Mouse (Mus musculus) intestine, embryonic 16.5 days (tissue): Measurements from ENCODE around the gene Gm20509. TPM values are rescaled to one million over a fixed set of nuclear protein-coding genes. Genes with fewer than 3 reads are reported as not detected.
"Not testable (repeated sequence)": the region's sequence is repeated elsewhere in the genome, so short reads cannot be mapped to it uniquely, and the experiment has no call there.

Experiments used
- ATAC-seq: fragments of 200-750 bp; cut with Nextera tagmentation; 2 replicates; pipeline ENCODE4 v1.8.0; 2017; ENCODE audit warnings: moderate TSS enrichment, moderate library complexity
- H3K27ac ChIP-seq: fragments of 300-500 bp; sonication (generic); 2 replicates; pipeline ENCODE4 v1.5.1; 2014; ENCODE audit warnings: mild to moderate bottlenecking, low read length
- H3K27me3 ChIP-seq: fragments of 300-500 bp; sonication (generic); replicated peaks from 2 replicates; pipeline ENCODE4 v1.6.1; 2014; ENCODE audit warnings: low read length, control low read depth, mixed read lengths; ENCODE audit not compliant: control insufficient read depth, insufficient read depth
- H3K36me3 ChIP-seq: fragments of 300-500 bp; sonication (generic); 2 replicates; pipeline ENCODE4 v1.6.1; 2014; ENCODE audit warnings: low read length, control low read depth; ENCODE audit not compliant: control insufficient read depth, insufficient read depth
- H3K4me1 ChIP-seq: fragments of 300-500 bp; sonication (generic); 2 replicates; pipeline ENCODE4 v1.6.1; 2014; ENCODE audit warnings: low read length, control low read depth, mixed read lengths; ENCODE audit not compliant: control insufficient read depth, insufficient read depth
- H3K4me2 ChIP-seq: fragments of 300-500 bp; sonication (generic); 2 replicates; pipeline ENCODE4 v1.6.1; 2014; ENCODE audit warnings: low read depth, low read length, control low read depth
- H3K4me3 ChIP-seq: fragments of 300-500 bp; sonication (generic); 2 replicates; pipeline ENCODE4 v1.5.1; 2014; ENCODE audit warnings: mild to moderate bottlenecking, low read length
- H3K9ac ChIP-seq: fragments of 300-500 bp; sonication (generic); 2 replicates; pipeline ENCODE4 v1.6.1; 2014; ENCODE audit warnings: low read depth, low read length
- H3K9me3 ChIP-seq: fragments of 300-500 bp; sonication (generic); 2 replicates; pipeline ENCODE4 v1.6.1; 2016; ENCODE audit warnings: low read length, control low read depth; ENCODE audit not compliant: control insufficient read depth
- WGBS: fragments of 180-500 bp; shearing (Covaris S2); extraction: QIAGEN DNeasy Blood & Tissue Kit; methylation state at CpG from one replicate; pipeline ENCODE4 v1.1.7; 2014; 5-methylcytosine and 5-hydroxymethylcytosine counted together
- polyA plus RNA-seq: library from polyadenylated mRNA; unstranded; fragments of >200 nt; fragmentation: Nextera tagmentation; extraction: Ambion mirVana; gene quantifications from 2 replicates; pipeline ENCODE4 v1.2.1, GENCODE M21; 2015

Gene Gm20509
- polyA plus RNA-seq, 1 experiment from 2014 or later = not detected

GRCm38 (mm10) chr9:73073169-73073568 lies 29.1 kb upstream of the Gm20509 start:
- 89% methylated on average over 5 of the region's 5 CpGs for WGBS
- no peak for ATAC-seq
- H3K27me3 ChIP-seq = no peaks in the 10 kb centered on the region
- H3K27ac ChIP-seq = no peak overlapping the region
- H3K4me2 ChIP-seq = no peak overlapping the region
- H3K9me3 ChIP-seq = no peaks in the 10 kb centered on the region
- no peaks in the 10 kb centered on the region for H3K36me3 ChIP-seq
- H3K4me1 ChIP-seq = peaks cover 8% of the 10 kb centered on the region
- no peak overlapping the region for H3K4me3 ChIP-seq
- no peak overlapping the region for H3K9ac ChIP-seq

- not testable (repeated sequence) for H3K9me3 ChIP-seq, ATAC-seq, H3K27ac ChIP-seq, H3K27me3 ChIP-seq, H3K4me3 ChIP-seq, H3K9ac ChIP-seq, H3K4me2 ChIP-seq, H3K36me3 ChIP-seq, H3K4me1 ChIP-seq
- 83% methylated on average over 11 of the region's 12 CpGs for WGBS
These were observed 22.9 kb upstream of the Gm20509 start for GRCm38 (mm10) chr9:73079349-73079748.

GRCm38 (mm10) chr9:73079801-73080325 lies 22.4 kb upstream of the Gm20509 start:
- no peak for ATAC-seq
- 50% methylated on average over 7 of the region's 7 CpGs for WGBS
- Histone ChIP-seq H3K36me3 (no peaks in the 10 kb centered on the region), H3K4me3 (no peak overlapping the region), H3K9me3 (no peaks in the 10 kb centered on the region), H3K9ac (no peak overlapping the region), H3K4me1 (no peaks in the 10 kb centered on the region), H3K27ac (no peak overlapping the region), H3K4me2 (no peak overlapping the region), H3K27me3 (no peaks in the 10 kb centered on the region)

GRCm38 (mm10) chr9:73082291-73083000 lies 19.8 kb upstream of the Gm20509 start:
- no peak for ATAC-seq
- no peak overlapping the region for H3K4me3 ChIP-seq
- H3K4me2 ChIP-seq = no peak overlapping the region
- H3K4me1 ChIP-seq = no peaks in the 10 kb centered on the region
- H3K9ac ChIP-seq = no peak overlapping the region
- 80% methylated on average over 8 of the region's 8 CpGs for WGBS
- H3K9me3 ChIP-seq = no peaks in the 10 kb centered on the region
- no peaks in the 10 kb centered on the region for H3K27me3 ChIP-seq
- no peaks in the 10 kb centered on the region for H3K36me3 ChIP-seq
- no peak overlapping the region for H3K27ac ChIP-seq

DNA sequence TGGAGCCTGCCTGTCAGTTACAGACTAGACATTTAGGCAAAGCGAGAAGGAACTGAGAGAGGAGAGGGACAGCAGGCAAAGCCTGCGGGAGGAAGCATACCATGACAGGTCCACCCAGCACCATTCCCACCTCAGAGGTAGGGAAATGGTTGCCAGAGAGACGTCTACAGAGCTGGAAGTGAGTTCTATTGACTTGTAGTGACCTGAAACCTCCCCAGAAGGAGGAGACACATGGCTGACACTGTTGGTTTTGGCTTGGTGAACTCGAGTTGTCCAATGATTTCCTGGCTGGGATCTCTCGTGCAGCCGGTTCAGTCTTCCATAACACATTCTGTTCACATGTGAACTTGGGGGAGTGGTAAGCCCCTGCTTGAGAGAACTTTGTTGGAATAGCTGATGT lies 18.3 kb upstream of the Gm20509 start:
- Histone ChIP-seq H3K4me2 (no peak overlapping the region), H3K27ac (no peak overlapping the region), H3K36me3 (no peaks in the 10 kb centered on the region), H3K27me3 (no peaks in the 10 kb centered on the region), H3K9me3 (no peaks in the 10 kb centered on the region), H3K9ac (no peak overlapping the region), H3K4me1 (no peaks in the 10 kb centered on the region), H3K4me3 (no peak overlapping the region)
- no peak for ATAC-seq
- 77% methylated on average over 6 of the region's 6 CpGs for WGBS

- H3K27ac ChIP-seq = no peak overlapping the region
- 69% methylated on average over 6 of the region's 6 CpGs for WGBS
- ATAC-seq = no peak
These were observed 16.4 kb upstream of the Gm20509 start for GRCm38 (mm10) chr9:73085845-73086244.

GRCm38 (mm10) chr9:73087121-73087520 lies 15.1 kb upstream of the Gm20509 start:
- Histone ChIP-seq H3K4me1 (0 out of 2 replicates have a peak, but pooled peaks cover 3% of the 10 kb centered on the region), H3K36me3 (no peaks in the 10 kb centered on the region), H3K9ac (no peak overlapping the region), H3K4me3 (no peak overlapping the region), H3K27ac (no peak overlapping the region), H3K9me3 (no peaks in the 10 kb centered on the region), H3K27me3 (no peaks in the 10 kb centered on the region), H3K4me2 (no peak overlapping the region)
- WGBS = 59% methylated on average over 8 of the region's 8 CpGs
- ATAC-seq = no peak

More at GRCm38 (mm10) chr9:73085845-73086244, 16.4 kb upstream of the Gm20509 start:
- Histone ChIP-seq H3K9me3 (no peaks in the 10 kb centered on the region), H3K4me1 (0 out of 2 replicates have a peak, but pooled peaks cover 3% of the 10 kb centered on the region), H3K9ac (no peak overlapping the region), H3K36me3 (no peaks in the 10 kb centered on the region), H3K4me2 (no peak overlapping the region), H3K4me3 (no peak overlapping the region), H3K27me3 (no peaks in the 10 kb centered on the region)

DNA sequence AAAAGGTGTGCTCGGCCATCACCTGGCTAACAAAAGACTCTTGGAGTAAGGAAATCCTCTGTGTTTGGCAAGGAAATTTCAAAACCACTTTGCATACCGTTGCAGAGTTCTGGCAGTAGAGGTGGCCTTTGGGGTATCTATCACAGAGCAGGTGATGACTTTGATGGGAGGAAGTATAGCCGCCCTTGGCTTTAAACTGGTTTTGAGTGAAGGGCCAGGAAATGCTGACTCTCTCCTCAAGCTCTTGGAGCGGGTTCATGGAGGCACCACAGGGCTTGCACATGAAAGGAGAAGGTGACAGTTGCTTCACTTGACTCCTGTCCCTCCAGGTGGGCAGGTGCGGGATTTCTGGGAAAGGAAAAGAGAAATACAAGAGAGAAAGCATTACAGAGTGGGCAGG lies 14.7 kb upstream of the Gm20509 start:
- no peaks in the 10 kb centered on the region for H3K36me3 ChIP-seq
- no peaks in the 10 kb centered on the region for H3K9me3 ChIP-seq
- no peak for ATAC-seq
- 73% methylated on average over 5 of the region's 5 CpGs for WGBS
- H3K27ac ChIP-seq = no peak overlapping the region
- no peak overlapping the region for H3K4me3 ChIP-seq
- no peak overlapping the region for H3K4me2 ChIP-seq
- no peak overlapping the region for H3K9ac ChIP-seq
- H3K27me3 ChIP-seq = no peaks in the 10 kb centered on the region
- 0 out of 2 replicates have a peak, but pooled peaks cover 3% of the 10 kb centered on the region for H3K4me1 ChIP-seq

DNA sequence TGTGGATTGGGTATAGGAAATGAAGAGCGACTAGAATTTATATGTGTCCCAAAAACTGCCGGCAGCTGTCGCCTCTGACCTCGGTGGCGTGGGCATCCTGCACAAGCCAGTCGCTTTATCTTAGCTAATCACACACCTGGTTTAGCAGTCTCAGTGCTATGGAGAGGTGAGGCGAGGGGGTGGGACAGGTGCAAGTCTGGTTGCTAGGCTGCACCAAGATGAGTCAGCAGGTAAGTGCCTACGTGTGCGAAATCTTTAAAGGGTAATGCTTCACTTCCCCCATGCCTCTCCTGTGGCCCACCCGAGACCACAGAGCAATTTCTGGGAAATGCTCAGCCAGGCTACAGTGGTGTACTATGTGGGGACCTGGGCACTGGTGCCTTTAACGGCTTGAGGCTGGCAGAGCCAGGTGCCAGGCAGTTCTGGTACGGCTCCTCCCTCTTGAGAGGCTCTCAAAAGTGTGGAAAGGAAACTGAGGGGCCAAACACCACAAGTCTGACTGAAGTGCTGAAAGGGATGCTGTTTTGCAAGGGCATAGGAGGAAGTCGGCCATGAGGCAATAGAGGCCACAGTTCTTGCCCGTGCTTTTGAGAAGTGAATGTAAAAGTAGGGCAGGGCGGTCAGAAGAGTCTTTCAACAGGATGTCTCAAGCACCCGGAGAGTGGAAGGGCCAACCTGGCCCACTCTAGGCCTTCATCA lies 12.9 kb upstream of the Gm20509 start:
- Histone ChIP-seq H3K27ac (no peak overlapping the region), H3K9me3 (no peaks in the 10 kb centered on the region), H3K4me2 (no peak overlapping the region), H3K36me3 (no peaks in the 10 kb centered on the region), H3K4me1 (0 out of 2 replicates have a peak, but pooled peaks cover 3% of the 10 kb centered on the region), H3K9ac (no peak overlapping the region), H3K4me3 (no peak overlapping the region), H3K27me3 (no peaks in the 10 kb centered on the region)
- peak; percentile 73; the same call in 1 of the 2 replicates for ATAC-seq
- WGBS = 62% methylated on average over 16 of the region's 16 CpGs
